Mouse (Mus musculus) stomach, postnatal 0 days (tissue): ENCODE measurements at regions not wholly inside any gene's neighbourhood (a gene's known extent, or its start where the extent isn't known, plus 50 kb on each side); places are given as distances from the start of the nearest gene placed in this dataset.

ENCODE experiments used
- ATAC-seq: fragments of 200-750 bp; cut with Nextera tagmentation; 2 replicates; pipeline ENCODE4 v1.8.0; 2017; ENCODE audit not compliant: low FRiP score, low TSS enrichment
- DNase-seq: peaks from one replicate; pipeline ENCODE4 v3.0.0-alpha.2; 2016; ENCODE audit warnings: low spot score
- H3K27ac ChIP-seq: fragments of 300-500 bp; sonication (generic); replicated peaks from 2 replicates; pipeline ENCODE4 v1.5.1; 2014; ENCODE audit warnings: mild to moderate bottlenecking, control low read depth
- H3K27me3 ChIP-seq: fragments of 300-500 bp; sonication (generic); 2 replicates; pipeline ENCODE4 v1.6.1; 2014; ENCODE audit warnings: low read length; ENCODE audit not compliant: control insufficient read depth, insufficient read depth
- H3K36me3 ChIP-seq: fragments of 300-500 bp; sonication (generic); 2 replicates; pipeline ENCODE4 v1.6.1; 2014; ENCODE audit warnings: low read length, mixed read lengths; ENCODE audit not compliant: control insufficient read depth, insufficient read depth
- H3K4me1 ChIP-seq: fragments of 300-500 bp; sonication (generic); replicated peaks from 2 replicates; pipeline ENCODE4 v1.6.1; 2014; ENCODE audit warnings: antibody characterized with exemption; ENCODE audit not compliant: control insufficient read depth, insufficient read depth
- H3K4me2 ChIP-seq: fragments of 300-500 bp; sonication (generic); replicated peaks from 2 replicates; pipeline ENCODE4 v1.6.1; 2014; ENCODE audit warnings: low read depth, mild to moderate bottlenecking, control low read depth, moderate library complexity
- H3K4me3 ChIP-seq: fragments of 300-500 bp; sonication (generic); 2 replicates; pipeline ENCODE4 v1.5.1; 2014; ENCODE audit warnings: low read depth, low read length, control low read depth
- H3K9ac ChIP-seq: fragments of 300-500 bp; sonication (generic); 2 replicates; pipeline ENCODE4 v1.6.1; 2014; ENCODE audit warnings: mild to moderate bottlenecking, low read length, control low read depth, mixed read lengths
- H3K9me3 ChIP-seq: fragments of 300-500 bp; sonication (generic); 2 replicates; pipeline ENCODE4 v1.6.1; 2016; ENCODE audit warnings: low read length; ENCODE audit not compliant: control insufficient read depth
- CTCF ChIP-seq: IDR thresholded peaks from 2 replicates; pipeline ENCODE4 v1.5.1; 2016; ENCODE audit warnings: antibody characterized with exemption, low read depth, mild to moderate bottlenecking, moderate library complexity
- EP300 ChIP-seq: optimal IDR thresholded peaks from 2 replicates; pipeline ENCODE3; 2016; ENCODE audit warnings: antibody characterized with exemption
- WGBS: fragments of 180-500 bp; shearing (Covaris S2); extraction: QIAGEN DNeasy Blood & Tissue Kit; methylation state at CpG from one replicate; pipeline ENCODE4 v1.1.7; 2014; 5-methylcytosine and 5-hydroxymethylcytosine counted together

GRCm38 (mm10) chr14:67181586-67181985 lies 1172.6 kb upstream of the Gulo start:
- ATAC-seq (no peak), DNase-seq (no peak)
- no peaks in the 10 kb centered on the region for H3K4me1 ChIP-seq
- no peak overlapping the region for H3K9ac ChIP-seq
- H3K4me2 ChIP-seq: no peak overlapping the region
- H3K27ac ChIP-seq: no peak overlapping the region
- H3K36me3 ChIP-seq: no peaks in the 10 kb centered on the region
- WGBS: 69% methylated on average over 3 of the region's 3 CpGs
- H3K4me3 ChIP-seq: no peak overlapping the region
- TF ChIP-seq EP300 (no peak), CTCF (no peak)
- no peaks in the 10 kb centered on the region for H3K27me3 ChIP-seq
- no peaks in the 10 kb centered on the region for H3K9me3 ChIP-seq

DNA sequence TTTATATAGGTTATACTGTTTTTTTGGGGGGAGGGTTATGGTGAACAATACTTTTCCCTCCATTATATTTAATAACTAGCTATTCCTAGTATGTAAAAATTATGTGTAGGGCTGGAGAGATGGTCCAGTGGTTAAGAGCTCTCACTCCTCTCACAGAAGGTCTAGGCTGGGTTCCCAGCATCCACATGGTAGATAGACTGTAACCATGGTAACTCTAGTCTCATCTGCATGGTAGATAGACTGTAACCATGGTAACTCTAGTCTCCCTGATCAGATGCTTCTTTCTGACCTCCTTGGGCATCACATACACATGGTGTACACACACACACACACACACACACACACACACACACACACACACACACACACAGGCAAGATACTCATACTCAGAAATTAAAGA lies 1170.5 kb upstream of the Gulo start:
- no peak overlapping the region for H3K27ac ChIP-seq
- no peak overlapping the region for H3K9ac ChIP-seq
- H3K4me1 ChIP-seq: no peaks in the 10 kb centered on the region
- DNase-seq (no peak), ATAC-seq (no peak)
- no peak overlapping the region for H3K4me3 ChIP-seq
- no peak overlapping the region for H3K4me2 ChIP-seq
- TF ChIP-seq CTCF: no peak
- no peak for TF ChIP-seq EP300
- no peaks in the 10 kb centered on the region for H3K36me3 ChIP-seq
- no peaks in the 10 kb centered on the region for H3K27me3 ChIP-seq
- H3K9me3 ChIP-seq: no peaks in the 10 kb centered on the region

- WGBS: 33% methylated on average over 9 of the region's 9 CpGs
- Histone ChIP-seq H3K4me2 (no peak overlapping the region), H3K4me1 (no peaks in the 10 kb centered on the region), H3K4me3 (no peak overlapping the region), H3K9me3 (no peaks in the 10 kb centered on the region), H3K36me3 (no peaks in the 10 kb centered on the region), H3K9ac (no peak overlapping the region), H3K27ac (no peak overlapping the region; the same call in 1 of the 2 replicates), H3K27me3 (no peaks in the 10 kb centered on the region)
- DNase-seq (no peak), ATAC-seq (no peak)
- peak; percentile 6; the same call in 1 of the 2 replicates for TF ChIP-seq CTCF
- TF ChIP-seq EP300: no peak
These were observed 1169.5 kb upstream of the Gulo start for GRCm38 (mm10) chr14:67178329-67179039.

DNA sequence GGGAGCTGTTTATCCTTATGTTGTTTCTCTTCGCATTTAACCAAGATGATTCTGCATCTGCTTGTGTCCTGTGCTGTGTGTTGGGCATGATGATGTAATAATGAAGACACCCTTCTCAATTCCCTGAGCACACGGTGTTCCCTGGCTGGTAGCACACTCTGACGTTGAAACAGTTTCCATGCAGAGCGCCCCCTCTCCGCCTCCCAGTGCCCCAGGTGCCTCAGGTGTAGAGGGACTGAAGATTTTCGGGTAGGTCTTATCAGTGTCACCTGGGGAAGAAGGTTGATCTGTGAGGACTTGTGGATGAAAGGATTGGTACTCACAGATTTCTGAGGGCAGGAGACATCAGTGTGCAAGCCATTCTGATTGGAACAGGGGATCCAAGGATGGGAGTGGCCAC lies 1167.7 kb upstream of the Gulo start:
- DNase-seq (no peak), ATAC-seq (peak; percentile 55)
- WGBS: 65% methylated on average over 6 of the region's 6 CpGs
- no peaks in the 10 kb centered on the region for H3K36me3 ChIP-seq
- no peaks in the 10 kb centered on the region for H3K4me1 ChIP-seq
- no peak overlapping the region for H3K9ac ChIP-seq
- no peaks in the 10 kb centered on the region for H3K27me3 ChIP-seq
- H3K27ac ChIP-seq: peak overlapping the region; percentile 63
- H3K4me3 ChIP-seq: no peak overlapping the region
- H3K4me2 ChIP-seq: no peak overlapping the region
- H3K9me3 ChIP-seq: no peaks in the 10 kb centered on the region
- TF ChIP-seq EP300 (no peak), CTCF (peak; percentile 17; the same call in 1 of the 2 replicates)

DNA sequence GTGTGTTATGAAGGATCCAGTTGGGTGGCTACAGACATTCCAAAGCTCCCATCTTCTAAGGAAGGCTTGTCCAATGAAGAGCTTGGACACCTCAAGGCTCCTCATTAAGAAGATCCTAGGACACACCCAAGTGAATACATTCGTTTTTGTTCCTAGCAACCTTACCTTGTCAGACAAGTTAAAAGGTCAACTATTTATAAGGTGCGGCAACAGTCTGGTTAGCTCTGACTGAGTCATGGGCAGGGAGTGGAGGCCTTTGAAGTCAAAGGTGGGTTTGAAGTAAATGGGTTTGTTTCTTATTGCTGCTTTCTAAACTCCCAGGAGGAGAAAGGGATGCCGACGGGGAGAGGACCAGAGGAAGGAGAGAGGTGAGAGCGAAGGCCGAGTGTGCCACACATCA lies 1167.1 kb upstream of the Gulo start:
- ATAC-seq (peak; percentile 77), DNase-seq (peak; percentile 53)
- Histone ChIP-seq H3K4me1 (no peaks in the 10 kb centered on the region), H3K4me2 (no peak overlapping the region), H3K27me3 (no peaks in the 10 kb centered on the region), H3K9ac (no peak overlapping the region), H3K4me3 (no peak overlapping the region), H3K36me3 (no peaks in the 10 kb centered on the region), H3K27ac (peak overlapping the region; percentile 67), H3K9me3 (no peaks in the 10 kb centered on the region)
- WGBS: 58% methylated on average over 6 of the region's 6 CpGs
- no peak for TF ChIP-seq EP300
- TF ChIP-seq CTCF: no peak

GRCm38 (mm10) chr14:67174929-67175328 lies 1165.9 kb upstream of the Gulo start:
- TF ChIP-seq CTCF (no peak), EP300 (no peak)
- H3K27ac ChIP-seq: no peak overlapping the region
- no peak overlapping the region for H3K4me2 ChIP-seq
- 85% methylated on average over 7 of the region's 7 CpGs for WGBS
- no peak for DNase-seq
- no peaks in the 10 kb centered on the region for H3K36me3 ChIP-seq
- H3K9me3 ChIP-seq: no peaks in the 10 kb centered on the region
- H3K4me1 ChIP-seq: no peaks in the 10 kb centered on the region
- no peaks in the 10 kb centered on the region for H3K27me3 ChIP-seq
- no peak overlapping the region for H3K4me3 ChIP-seq
- no peak overlapping the region for H3K9ac ChIP-seq
- no peak for ATAC-seq
